Mouse (Mus musculus) hindbrain, embryonic 15.5 days (tissue): ENCODE measurements around the gene Uts2r. TPM values are rescaled to one million over a fixed set of nuclear protein-coding genes. Genes with fewer than 3 reads are reported as not detected.

Source experiments
- ATAC-seq: fragments of 200-750 bp; cut with Nextera tagmentation; 2 replicates; pipeline ENCODE4 v1.8.0; 2017; ENCODE audit warnings: low read depth, moderate number of reproducible peaks, moderate TSS enrichment; ENCODE audit not compliant: low FRiP score
- H3K27ac ChIP-seq: fragments of 300-500 bp; sonication (generic); replicated peaks from 2 replicates; pipeline ENCODE4 v1.5.1; 2015; ENCODE audit warnings: mild to moderate bottlenecking, inconsistent platforms
- H3K27me3 ChIP-seq: fragments of 300-500 bp; sonication (generic); 2 replicates; pipeline ENCODE4 v1.6.1; 2015; ENCODE audit warnings: control low read depth, inconsistent platforms
- H3K36me3 ChIP-seq: fragments of 300-500 bp; sonication (generic); 2 replicates; pipeline ENCODE4 v1.6.1; 2015; ENCODE audit warnings: control low read depth, inconsistent platforms
- H3K4me1 ChIP-seq: fragments of 300-500 bp; sonication (generic); replicated peaks from 2 replicates; pipeline ENCODE4 v1.6.1; 2015; ENCODE audit warnings: control low read depth, inconsistent platforms
- H3K4me2 ChIP-seq: fragments of 300-500 bp; sonication (generic); 2 replicates; pipeline ENCODE4 v1.6.1; 2015; ENCODE audit warnings: moderate library complexity, mild to moderate bottlenecking, inconsistent platforms
- H3K4me3 ChIP-seq: fragments of 300-500 bp; sonication (generic); 2 replicates; pipeline ENCODE4 v1.5.1; 2015; ENCODE audit warnings: mild to moderate bottlenecking, inconsistent platforms
- H3K9ac ChIP-seq: fragments of 300-500 bp; sonication (generic); 2 replicates; pipeline ENCODE4 v1.6.1; 2015; ENCODE audit warnings: inconsistent platforms
- H3K9me3 ChIP-seq: fragments of 300-500 bp; sonication (generic); 2 replicates; pipeline ENCODE4 v1.6.1; 2016; ENCODE audit warnings: control low read depth, inconsistent platforms
- WGBS: fragments of 180-500 bp; shearing (Covaris S2); methylation state at CpG from one replicate; pipeline ENCODE4 v1.1.7; 2015; 5-methylcytosine and 5-hydroxymethylcytosine counted together
- polyA plus RNA-seq: library from polyadenylated mRNA; unstranded; fragments of >200 nt; fragmentation: Nextera tagmentation; extraction: Ambion mirVana; gene quantifications from 2 replicates; pipeline ENCODE4 v1.2.1, GENCODE M21; 2015

The Uts2r gene
- polyA plus RNA-seq, 1 experiment from 2014 or later = 0.65 TPM

DNA sequence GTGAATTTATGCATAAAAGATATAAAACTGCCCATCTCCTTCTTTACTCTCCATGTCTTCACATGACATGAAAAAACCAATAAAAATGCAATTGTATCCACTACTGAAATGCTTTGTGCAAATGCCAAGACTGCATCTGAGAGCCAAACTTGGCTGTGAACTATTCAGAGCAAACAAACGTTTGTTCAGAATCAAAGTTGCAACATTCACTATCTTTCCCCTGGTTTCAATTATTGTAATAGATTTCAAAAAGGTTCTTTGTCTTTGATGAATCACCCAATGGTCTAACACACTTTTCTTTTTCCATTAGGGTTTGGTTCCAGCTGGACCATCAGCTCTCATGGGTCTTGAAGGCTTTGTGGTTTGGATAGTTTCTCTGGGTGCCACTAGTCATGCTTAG, 30.5 kb upstream of the Uts2r start:
- H3K9me3 ChIP-seq = no peaks in the 10 kb centered on the region
- no peak overlapping the region for H3K9ac ChIP-seq
- H3K36me3 ChIP-seq = no peaks in the 10 kb centered on the region
- no peak overlapping the region for H3K4me3 ChIP-seq
- no peak for ATAC-seq
- WGBS = 77% methylated on average over 1 of the region's 1 CpGs
- H3K4me2 ChIP-seq = no peak overlapping the region
- H3K27me3 ChIP-seq = no peaks in the 10 kb centered on the region
- H3K4me1 ChIP-seq = no peaks in the 10 kb centered on the region
- no peak overlapping the region for H3K27ac ChIP-seq

GRCm38 (mm10) chr11:121134600-121134999, 25.5 kb upstream of the Uts2r start:
- H3K9ac ChIP-seq = no peak overlapping the region
- ATAC-seq = no peak
- WGBS = 56% methylated on average over 1 of the region's 1 CpGs
- no peak overlapping the region for H3K4me2 ChIP-seq
- no peaks in the 10 kb centered on the region for H3K36me3 ChIP-seq
- H3K9me3 ChIP-seq = no peaks in the 10 kb centered on the region
- H3K27ac ChIP-seq = no peak overlapping the region
- no peaks in the 10 kb centered on the region for H3K4me1 ChIP-seq
- no peaks in the 10 kb centered on the region for H3K27me3 ChIP-seq
- no peak overlapping the region for H3K4me3 ChIP-seq

DNA sequence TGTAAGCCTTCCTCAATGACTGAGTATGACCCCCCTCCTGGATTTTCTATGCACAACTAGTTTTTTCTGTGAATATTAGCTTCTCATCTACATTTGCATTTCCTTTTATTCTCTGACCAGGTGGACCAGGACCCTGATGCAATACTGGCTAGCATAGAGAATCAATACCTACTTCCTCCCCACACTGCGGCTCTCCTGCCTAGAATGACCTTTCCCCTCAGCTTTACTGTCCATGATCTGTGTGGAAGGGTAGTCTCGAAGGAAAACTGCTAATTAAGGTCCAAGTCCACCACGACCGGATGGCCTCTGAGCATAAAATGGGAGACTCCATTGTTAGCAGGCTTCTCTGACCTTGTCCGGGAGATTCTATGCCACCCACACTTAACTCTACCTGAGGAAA, 22.4 kb upstream of the Uts2r start:
- H3K36me3 ChIP-seq = no peaks in the 10 kb centered on the region
- no peak overlapping the region for H3K4me2 ChIP-seq
- no peak overlapping the region for H3K9ac ChIP-seq
- no peak overlapping the region for H3K4me3 ChIP-seq
- ATAC-seq = no peak
- no peaks in the 10 kb centered on the region for H3K4me1 ChIP-seq
- no peaks in the 10 kb centered on the region for H3K27me3 ChIP-seq
- WGBS = 89% methylated on average over 5 of the region's 5 CpGs
- no peaks in the 10 kb centered on the region for H3K9me3 ChIP-seq
- H3K27ac ChIP-seq = no peak overlapping the region

DNA sequence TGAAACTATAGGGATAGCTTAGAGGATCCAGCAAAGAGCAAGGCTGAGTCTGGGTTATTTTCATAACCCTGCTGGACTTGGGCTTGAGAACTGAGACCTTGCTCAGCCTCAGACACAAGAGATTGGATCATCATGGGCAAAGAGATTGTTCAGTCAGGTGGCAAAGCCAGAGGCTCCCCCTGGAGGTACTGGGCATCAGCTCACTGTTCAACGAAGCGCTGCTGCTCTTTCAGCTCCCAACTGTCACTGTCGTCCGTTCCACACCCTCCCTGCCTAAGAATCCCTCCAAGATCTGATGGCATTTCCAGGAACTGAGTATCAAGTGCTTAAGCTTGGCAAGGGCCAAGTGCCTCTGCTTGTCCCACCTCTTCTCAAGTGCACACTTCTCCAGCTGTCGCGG, 21.3 kb upstream of the Uts2r start:
- no peaks in the 10 kb centered on the region for H3K9me3 ChIP-seq
- H3K27me3 ChIP-seq = no peaks in the 10 kb centered on the region
- no peaks in the 10 kb centered on the region for H3K36me3 ChIP-seq
- H3K4me1 ChIP-seq = no peaks in the 10 kb centered on the region
- WGBS = 52% methylated on average over 6 of the region's 6 CpGs
- no peak for ATAC-seq
- no peak overlapping the region for H3K4me3 ChIP-seq
- H3K9ac ChIP-seq = no peak overlapping the region
- H3K4me2 ChIP-seq = no peak overlapping the region
- no peak overlapping the region for H3K27ac ChIP-seq

DNA sequence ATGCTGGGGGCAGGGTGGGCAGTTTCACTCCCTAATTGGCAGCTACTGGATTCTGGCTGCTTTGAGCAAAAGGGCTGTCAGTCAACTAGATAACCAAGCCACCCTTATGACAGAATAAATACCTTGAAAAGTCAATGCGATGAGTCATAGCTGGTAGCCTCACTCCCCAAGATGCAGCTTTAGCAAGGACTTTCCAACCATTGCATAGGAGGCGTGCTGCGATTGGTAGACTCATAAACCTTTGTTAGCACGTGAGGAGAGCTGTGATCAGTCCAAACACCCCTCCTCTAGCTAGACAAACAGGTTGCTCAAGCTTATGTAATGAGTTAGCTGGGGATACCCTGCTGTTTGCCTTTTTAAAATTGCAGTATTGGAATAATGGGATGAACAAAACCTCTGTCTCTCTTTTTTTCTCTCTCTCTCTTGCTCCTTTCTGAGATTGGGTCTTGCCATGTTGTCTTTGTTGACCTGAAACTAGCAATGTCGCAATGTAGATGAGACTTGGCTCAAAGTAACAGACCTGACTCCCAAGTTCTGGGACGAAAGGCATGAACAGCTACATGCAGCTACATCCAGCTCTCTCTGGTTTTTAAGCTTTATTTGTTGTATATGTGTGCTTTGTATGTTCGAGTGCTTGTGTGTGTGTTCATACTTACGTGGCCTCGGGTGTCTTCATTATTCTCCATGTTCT, 16.6 kb upstream of the Uts2r start:
- Histone ChIP-seq H3K9me3 (no peaks in the 10 kb centered on the region), H3K36me3 (no peaks in the 10 kb centered on the region), H3K27ac (no peak overlapping the region), H3K4me3 (no peak overlapping the region), H3K4me2 (no peak overlapping the region), H3K9ac (no peak overlapping the region), H3K4me1 (no peaks in the 10 kb centered on the region), H3K27me3 (no peaks in the 10 kb centered on the region)
- WGBS = 75% methylated on average over 9 of the region's 9 CpGs
- ATAC-seq = no peak

- Histone ChIP-seq H3K27me3 (no peaks in the 10 kb centered on the region), H3K27ac (no peak within 1 kb of the TSS), H3K36me3 (no peaks in the 10 kb centered on the region), H3K4me1 (no peaks in the 10 kb centered on the region), H3K9me3 (no peaks in the 10 kb centered on the region), H3K4me2 (no peak within 1 kb of the TSS), H3K4me3 (no peak within 1 kb of the TSS), H3K9ac (no peak within 1 kb of the TSS)
- WGBS = 89% methylated on average over 22 of the region's 22 CpGs
- no peak for ATAC-seq
Measured at GRCm38 (mm10) chr11:121145865-121146264, 14.2 kb upstream of the Uts2r start, which contains the start of gene Tex19.1. Gene Tex19.1 (plus strand): TSS chr11:121146143.

DNA sequence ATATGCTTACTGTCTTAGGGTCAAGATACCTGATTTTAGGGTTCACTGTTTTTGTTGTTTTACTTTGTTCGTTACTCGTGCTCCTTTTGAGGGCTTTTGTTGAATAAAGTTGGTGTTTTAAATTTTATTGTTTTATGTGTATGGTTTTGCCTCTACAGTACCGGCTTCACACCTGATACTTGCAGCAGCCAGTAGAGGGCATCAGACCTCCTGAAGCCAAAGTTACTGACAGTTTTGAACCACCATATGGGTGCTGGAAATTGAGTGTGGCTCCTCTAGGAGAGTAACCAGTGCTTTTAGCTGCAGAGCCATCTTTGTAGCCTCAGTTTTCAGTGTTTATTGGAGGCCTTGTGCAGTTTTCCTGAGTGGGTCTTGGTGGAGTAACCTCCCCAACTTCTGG, 11.9 kb upstream of the Uts2r start:
- no peak overlapping the region for H3K4me2 ChIP-seq
- no peak for ATAC-seq
- H3K36me3 ChIP-seq = no peaks in the 10 kb centered on the region
- 88% methylated on average over 3 of the region's 3 CpGs for WGBS
- H3K9ac ChIP-seq = no peak overlapping the region
- H3K9me3 ChIP-seq = no peaks in the 10 kb centered on the region
- H3K27me3 ChIP-seq = no peaks in the 10 kb centered on the region
- H3K4me3 ChIP-seq = no peak overlapping the region
- H3K27ac ChIP-seq = no peak overlapping the region
- no peaks in the 10 kb centered on the region for H3K4me1 ChIP-seq

DNA sequence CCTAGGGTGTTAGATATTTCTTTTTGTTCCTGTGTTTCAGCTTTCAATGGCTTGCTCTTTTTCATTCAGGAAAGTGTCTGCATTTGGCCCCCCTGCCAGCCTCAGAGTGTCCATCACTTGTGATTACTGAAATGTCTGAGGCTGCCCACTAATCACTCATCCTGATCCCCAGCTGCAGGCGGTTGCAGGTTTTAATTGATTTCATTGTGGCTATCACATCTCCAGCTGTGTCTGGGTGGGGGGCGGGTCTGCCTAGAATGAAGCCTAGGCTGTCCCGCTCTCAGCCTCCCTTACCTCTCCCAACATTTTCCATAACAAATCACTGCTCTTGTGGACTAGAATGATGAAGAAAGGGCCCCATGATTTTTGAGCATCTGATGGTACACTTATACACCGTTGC, 5.9 kb upstream of the Uts2r start:
- H3K4me2 ChIP-seq = no peak overlapping the region
- no peaks in the 10 kb centered on the region for H3K36me3 ChIP-seq
- H3K4me3 ChIP-seq = no peak overlapping the region
- H3K4me1 ChIP-seq = peaks cover 17% of the 10 kb centered on the region
- peaks cover 18% of the 10 kb centered on the region for H3K27me3 ChIP-seq
- H3K9ac ChIP-seq = no peak overlapping the region
- WGBS = 10% methylated on average over 4 of the region's 4 CpGs
- no peak overlapping the region for H3K27ac ChIP-seq
- H3K9me3 ChIP-seq = no peaks in the 10 kb centered on the region
- no peak for ATAC-seq

GRCm38 (mm10) chr11:121156411-121156891, 3.6 kb upstream of the Uts2r start:
- Histone ChIP-seq H3K4me1 (peaks cover 17% of the 10 kb centered on the region), H3K27ac (no peak overlapping the region), H3K4me2 (peak overlapping the region; percentile 88), H3K9ac (peak overlapping the region; percentile 47), H3K4me3 (peak overlapping the region; percentile 42), H3K36me3 (no peaks in the 10 kb centered on the region), H3K9me3 (no peaks in the 10 kb centered on the region), H3K27me3 (peaks cover 18% of the 10 kb centered on the region)
- WGBS = 1% methylated on average over 45 of the region's 45 CpGs
- ATAC-seq = peak; percentile 38; the same call in 1 of the 2 replicates

- 93% methylated on average over 26 of the region's 26 CpGs for WGBS
- no peak overlapping the region for H3K27ac ChIP-seq
- no peak overlapping the region for H3K4me3 ChIP-seq
- no peaks in the 10 kb centered on the region for H3K9me3 ChIP-seq
- no peak for ATAC-seq
- H3K27me3 ChIP-seq = peaks cover 18% of the 10 kb centered on the region
- H3K4me1 ChIP-seq = peaks cover 12% of the 10 kb centered on the region
- no peaks in the 10 kb centered on the region for H3K36me3 ChIP-seq
- H3K4me2 ChIP-seq = no peak overlapping the region
- no peak overlapping the region for H3K9ac ChIP-seq
Measured at GRCm38 (mm10) chr11:121160636-121161346, 720 bp downstream of the Uts2r start.

DNA sequence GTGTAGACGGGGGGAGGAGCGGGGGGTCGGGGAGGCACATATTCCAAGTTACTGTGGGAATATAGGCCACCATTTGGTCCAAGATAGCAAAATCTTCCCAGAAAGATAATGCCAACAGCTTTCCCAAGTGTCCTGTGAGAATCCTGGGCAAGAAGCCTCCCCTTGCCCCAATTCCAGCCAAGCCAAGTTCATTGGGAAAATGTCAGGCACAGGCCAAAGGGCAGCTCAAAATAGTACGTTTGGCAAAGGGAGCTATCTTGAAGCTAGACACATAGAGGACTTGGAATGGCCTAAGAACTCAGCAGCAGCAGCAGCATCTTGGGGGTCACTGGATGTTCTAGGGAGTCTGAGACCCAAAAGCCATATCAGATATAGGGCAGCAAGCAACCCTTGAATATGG, 3.7 kb downstream of the Uts2r start:
- no peaks in the 10 kb centered on the region for H3K36me3 ChIP-seq
- H3K27me3 ChIP-seq = no peaks in the 10 kb centered on the region
- H3K4me2 ChIP-seq = no peak overlapping the region
- no peak overlapping the region for H3K27ac ChIP-seq
- H3K4me3 ChIP-seq = no peak overlapping the region
- H3K4me1 ChIP-seq = no peaks in the 10 kb centered on the region
- ATAC-seq = no peak
- no peaks in the 10 kb centered on the region for H3K9me3 ChIP-seq
- WGBS = 92% methylated on average over 4 of the region's 4 CpGs
- H3K9ac ChIP-seq = no peak overlapping the region

- Histone ChIP-seq H3K27ac (no peak overlapping the region), H3K9me3 (no peaks in the 10 kb centered on the region), H3K4me2 (no peak overlapping the region), H3K27me3 (no peaks in the 10 kb centered on the region), H3K36me3 (no peaks in the 10 kb centered on the region), H3K4me1 (no peaks in the 10 kb centered on the region; the same call in 1 of the 2 replicates), H3K4me3 (no peak overlapping the region), H3K9ac (no peak overlapping the region)
- WGBS = 72% methylated on average over 5 of the region's 5 CpGs
- no peak for ATAC-seq
Measured at GRCm38 (mm10) chr11:121173203-121173602, 13.1 kb downstream of the Uts2r start.
